Mouse (Mus musculus): ENCODE measurements at regions not wholly inside any gene's neighbourhood (a gene's known extent, or its start where the extent isn't known, plus 50 kb on each side); places are given as distances from the start of the nearest gene placed in this dataset.

GRCm38 (mm10) chr15:74461935-74462334 lies 174.2 kb downstream of the Mroh4 start:
- no peak for DNase-seq

DNA sequence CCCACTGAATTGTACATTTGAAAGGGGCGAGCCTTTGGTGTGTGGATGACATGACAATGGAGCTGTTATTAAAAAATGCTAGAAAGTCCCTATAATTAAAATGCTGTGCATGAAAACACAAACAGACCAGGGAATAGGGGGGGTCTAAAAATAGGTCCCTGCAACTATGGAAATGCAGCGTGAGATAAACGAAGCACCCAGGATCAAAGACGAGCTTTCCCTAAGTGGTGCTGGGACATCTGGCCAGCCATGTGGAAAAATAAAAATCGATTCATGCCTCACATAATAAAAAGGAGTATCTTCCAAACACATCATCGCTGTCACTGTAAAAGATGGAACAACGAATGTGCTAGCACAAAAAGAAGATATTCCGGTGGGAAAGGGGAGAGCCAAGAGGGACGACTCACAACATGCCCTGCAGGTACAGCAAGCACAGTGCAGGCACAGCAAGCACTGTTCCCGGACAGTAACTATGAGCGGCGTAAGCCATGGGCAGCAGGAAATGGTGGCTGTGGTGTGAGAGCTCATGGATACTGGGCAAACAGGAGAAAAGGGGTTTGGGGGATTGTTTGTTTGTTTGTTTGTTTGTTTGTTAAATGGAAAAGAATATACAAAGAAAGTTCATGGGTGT lies 176.7 kb downstream of the Mroh4 start:
- DNase-seq, result no peak

GRCm38 (mm10) chr15:74458940-74459339 lies 177.2 kb downstream of the Mroh4 start:
- peak; percentile 63 for DNase-seq

GRCm38 (mm10) chr15:74457965-74458364 lies 178.2 kb downstream of the Mroh4 start:
- DNase-seq, result no peak

DNA sequence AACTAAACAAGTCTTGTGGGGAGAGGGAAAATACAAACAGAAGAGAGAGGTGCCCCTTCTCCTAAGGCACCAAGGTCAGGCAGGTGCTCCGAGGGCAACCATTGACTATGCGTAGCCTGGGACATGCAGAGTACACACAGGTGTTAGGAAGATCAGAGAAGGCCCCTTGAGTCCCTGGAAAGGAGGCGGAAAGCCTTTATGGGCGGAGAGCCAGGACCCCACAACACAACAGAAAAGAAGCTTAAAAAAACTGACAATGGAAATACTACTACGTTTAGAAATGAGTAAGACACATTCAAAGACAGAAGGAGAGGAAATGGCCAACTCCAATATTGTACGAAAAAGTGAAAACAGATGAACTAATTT lies 179.5 kb downstream of the Mroh4 start:
- DNase-seq, result no peak

DNA sequence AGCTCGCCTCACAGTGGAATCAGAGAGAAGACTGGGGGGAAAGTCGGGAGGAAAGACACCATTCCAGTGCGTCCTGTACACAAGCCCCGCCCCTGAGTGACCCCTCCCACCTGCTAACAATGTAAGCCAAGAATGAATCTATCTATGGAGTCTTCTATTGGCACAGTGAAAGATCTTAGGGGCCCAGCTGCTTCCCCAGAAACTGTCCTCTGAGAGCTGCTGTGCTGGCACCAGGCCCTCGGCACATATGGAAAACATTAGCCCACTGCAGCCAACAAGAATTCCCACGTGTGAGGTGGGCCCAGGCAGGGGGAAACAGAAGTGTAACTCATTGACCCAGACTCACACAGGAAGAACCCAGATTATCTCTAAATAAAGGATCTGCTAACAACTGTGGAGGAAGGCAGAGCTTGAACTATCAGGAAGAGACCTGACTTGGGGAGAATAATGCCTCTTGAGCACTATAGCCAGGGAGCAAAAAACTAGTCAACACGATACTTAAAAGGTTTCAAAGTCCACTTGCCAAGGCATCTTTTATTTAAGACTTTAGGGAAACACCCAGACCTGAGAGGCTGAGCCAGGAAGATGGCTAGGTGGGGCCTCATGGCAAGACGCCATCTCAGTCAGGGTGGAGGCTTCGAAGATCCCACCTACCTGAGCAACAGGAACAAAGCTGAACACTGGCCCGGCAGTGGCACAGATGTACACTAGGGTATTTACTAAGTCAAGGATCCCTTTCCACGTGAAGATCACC lies 180.1 kb downstream of the Mroh4 start:
- no peak for DNase-seq

- no peak for DNase-seq
Measured at GRCm38 (mm10) chr15:74454543-74454942, 181.6 kb downstream of the Mroh4 start.

DNA sequence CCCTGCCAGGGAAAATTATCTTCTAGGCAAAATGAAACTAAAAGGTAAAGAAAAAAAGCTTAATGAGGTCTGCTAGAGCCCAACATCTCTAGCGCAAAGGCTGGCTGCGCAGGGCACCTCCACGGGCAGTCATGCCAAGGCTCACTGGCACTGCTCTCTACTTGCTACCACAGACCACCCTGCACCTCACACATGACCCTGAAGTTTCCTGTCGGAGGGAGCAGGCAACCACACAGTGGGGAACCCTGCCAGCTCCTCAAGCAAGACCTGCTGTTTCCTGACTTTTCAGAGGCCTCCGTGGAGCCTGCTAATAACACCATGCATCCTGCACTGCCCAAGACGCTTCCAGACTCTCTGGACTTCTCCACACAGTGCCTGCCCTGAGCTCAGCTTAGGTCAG lies 182.3 kb downstream of the Mroh4 start:
- DNase-seq, result no peak

- no peak for DNase-seq
Measured at GRCm38 (mm10) chr15:74452426-74452825, 183.7 kb downstream of the Mroh4 start.

GRCm38 (mm10) chr15:74441889-74442288 lies 194.3 kb downstream of the Mroh4 start:
- DNase-seq, result peak; percentile 54

DNA sequence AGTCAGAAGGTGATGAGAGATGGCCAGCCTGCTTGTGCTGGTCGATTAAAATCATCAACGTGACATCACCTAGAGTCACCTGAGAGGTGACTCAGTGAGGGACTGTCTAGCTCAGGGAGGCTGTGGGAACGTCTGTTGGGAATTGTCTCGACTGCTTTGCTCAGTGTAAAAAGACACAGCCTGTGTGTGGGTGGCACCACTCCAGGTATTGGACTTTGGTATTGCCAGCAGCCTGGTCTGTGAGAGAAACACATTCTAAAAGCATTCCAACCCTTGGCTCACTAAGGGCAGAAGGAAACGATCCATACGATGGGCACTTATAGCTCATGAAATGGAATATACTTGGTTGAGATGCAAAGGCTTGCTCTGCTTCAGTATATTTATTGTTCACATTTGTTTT lies 209.2 kb downstream of the Mroh4 start:
- DNase-seq, result no peak

- no peak for DNase-seq
Measured at GRCm38 (mm10) chr15:74423001-74423400, 213.2 kb downstream of the Mroh4 start.

DNA sequence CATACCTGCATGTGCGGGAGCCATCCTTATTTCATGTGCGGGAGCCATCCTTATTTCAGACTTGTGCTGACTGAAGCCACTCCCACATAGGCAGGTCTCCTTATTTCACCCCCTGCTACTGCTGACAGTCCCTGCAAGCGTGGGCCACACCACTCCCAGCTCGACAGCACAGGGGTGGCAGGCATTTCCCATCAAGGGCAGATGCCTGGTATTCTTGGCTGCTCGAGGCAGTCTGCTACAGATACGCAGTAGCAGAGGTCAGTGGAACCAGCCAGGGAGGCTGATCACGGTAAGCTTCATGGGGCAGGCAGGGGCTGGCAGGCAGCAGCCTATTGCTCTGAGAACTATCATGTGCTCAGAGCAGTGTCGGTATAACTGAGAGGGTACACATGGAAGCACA lies 215.6 kb downstream of the Mroh4 start:
- no peak for DNase-seq

GRCm38 (mm10) chr15:74418635-74419034 lies 217.5 kb downstream of the Mroh4 start:
- DNase-seq, result peak; percentile 46

GRCm38 (mm10) chr15:74413217-74413616 lies 222.9 kb downstream of the Mroh4 start:
- DNase-seq, result peak; percentile 63

DNA sequence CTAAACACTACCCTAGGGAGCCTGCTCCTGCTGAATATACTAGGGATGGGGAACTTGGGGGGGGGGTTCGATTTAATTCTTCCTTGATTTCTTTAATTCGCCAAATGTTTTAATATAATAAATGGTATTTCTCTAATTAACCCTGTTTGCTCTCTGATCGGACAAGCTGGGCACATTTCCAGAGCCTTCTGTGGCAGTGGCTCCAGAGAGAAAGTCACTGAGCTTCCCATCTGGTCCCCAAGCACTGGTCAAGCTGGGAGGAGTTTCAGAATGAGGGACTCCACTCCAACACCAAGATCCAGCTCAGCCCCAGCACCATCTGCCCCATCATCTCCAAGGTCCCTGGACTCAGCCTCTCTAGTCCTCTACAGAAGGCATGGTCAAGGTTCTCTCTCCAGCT lies 223.9 kb downstream of the Mroh4 start:
- DNase-seq, result no peak

DNA sequence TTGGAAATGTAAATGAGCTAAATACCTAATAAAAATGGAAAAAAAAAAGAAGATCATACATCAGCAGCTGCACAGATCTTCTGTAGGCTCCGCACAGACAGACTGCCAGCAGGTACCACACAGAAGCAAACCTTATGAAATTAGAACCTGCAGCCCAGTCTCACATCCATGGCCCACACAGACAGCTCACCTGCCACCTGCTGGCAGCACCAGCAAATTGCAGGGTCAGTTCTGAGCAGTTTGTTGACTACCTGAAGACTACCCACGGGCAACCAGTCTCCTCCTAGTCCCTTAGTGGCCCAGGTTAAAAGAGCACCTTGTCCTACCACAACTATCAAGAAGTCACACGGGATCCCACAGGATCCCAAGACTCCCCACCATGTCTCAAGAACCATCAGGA lies 225.1 kb downstream of the Mroh4 start:
- DNase-seq, result no peak

DNA sequence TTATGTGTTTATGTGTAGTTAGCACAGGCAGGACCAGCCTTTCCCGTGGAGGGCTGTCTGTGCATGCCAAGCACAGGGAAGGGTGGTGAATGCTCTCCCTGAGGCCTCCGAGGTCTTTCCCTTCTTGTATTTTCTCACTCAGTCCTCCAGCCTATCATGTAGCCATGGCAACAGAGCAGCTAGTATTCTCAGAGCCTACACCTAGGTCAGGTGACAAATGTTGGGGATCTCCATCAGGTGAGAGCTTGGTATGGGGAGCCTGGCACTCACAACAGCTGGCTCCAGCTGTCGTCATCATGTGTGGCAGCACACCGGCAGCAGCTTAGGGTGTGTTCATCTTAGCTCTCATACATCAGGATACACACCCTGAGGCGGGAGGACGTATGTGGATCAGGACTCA lies 231.3 kb downstream of the Mroh4 start:
- DNase-seq, result no peak

DNA sequence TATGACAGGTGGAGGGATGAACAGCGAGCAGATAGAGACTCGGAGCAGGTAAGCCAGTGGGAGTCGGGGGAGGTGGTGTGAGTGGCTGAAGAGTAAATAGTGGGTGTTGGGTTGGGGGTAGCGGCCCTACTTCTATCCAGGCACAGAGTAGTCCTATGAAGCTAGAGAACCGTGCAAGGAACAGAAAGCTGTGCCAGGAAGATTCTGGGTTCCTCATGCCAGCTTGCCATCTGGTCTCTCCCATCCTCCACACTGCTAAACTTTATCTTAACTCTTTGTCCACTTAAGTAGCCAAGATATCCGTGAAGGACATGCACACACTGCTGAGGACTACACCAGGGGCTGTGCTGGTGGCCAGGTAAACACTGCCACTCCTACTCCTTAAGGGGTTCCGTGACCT lies 234.9 kb downstream of the Mroh4 start:
- no peak for DNase-seq

DNA sequence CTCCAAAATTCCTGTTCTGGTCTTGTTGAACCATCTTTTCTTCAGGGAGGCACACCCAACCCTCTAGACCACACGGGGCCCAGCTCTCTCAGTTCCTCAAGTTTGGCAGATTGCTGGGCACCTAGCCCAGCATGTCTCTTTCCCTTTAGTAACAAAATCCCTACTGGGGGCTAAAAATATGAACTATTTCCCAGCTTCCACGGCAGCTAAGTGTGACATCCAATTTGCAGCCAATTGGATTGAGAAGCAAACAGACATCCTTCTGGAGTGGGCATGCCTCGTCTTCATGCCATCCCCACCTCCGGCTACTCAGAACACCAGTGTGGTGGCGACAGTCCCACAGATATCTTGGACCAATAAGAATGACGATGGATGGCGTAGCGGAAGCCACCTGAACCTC lies 240.1 kb downstream of the Mroh4 start:
- DNase-seq, result peak; percentile 56

DNA sequence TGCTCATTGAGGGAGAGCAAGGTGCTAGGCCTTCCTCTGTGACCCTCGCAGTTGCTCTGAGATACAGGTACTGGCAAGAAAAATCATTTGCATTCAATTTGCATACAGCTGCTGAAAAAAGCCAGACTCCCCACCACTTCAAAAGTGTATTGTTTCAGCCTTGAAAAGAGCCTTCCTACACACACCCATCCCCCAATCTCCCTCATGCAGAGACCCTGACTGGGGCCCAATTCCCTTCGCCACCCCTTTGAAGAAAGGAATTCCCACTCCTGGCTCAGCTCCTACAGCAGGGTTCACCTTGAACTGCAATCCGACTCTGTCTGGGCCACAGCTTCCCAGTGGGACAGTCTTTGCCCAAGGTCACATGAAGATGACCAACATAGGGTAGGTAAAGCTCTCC lies 248.6 kb downstream of the Mroh4 start:
- DNase-seq, result no peak

- DNase-seq, result no peak
Measured at GRCm38 (mm10) chr15:74382556-74382955, 253.6 kb downstream of the Mroh4 start.

- no peak for DNase-seq
Measured at GRCm38 (mm10) chr15:74379366-74379765, 256.8 kb downstream of the Mroh4 start.

- no peak for DNase-seq
Measured at GRCm38 (mm10) chr15:74369461-74369860, 266.7 kb downstream of the Mroh4 start.

GRCm38 (mm10) chr15:74347911-74348310 lies 288.2 kb downstream of the Mroh4 start:
- no peak for DNase-seq

All from right cerebral cortex, adult 18-20 months (tissue).